Comparison of ENCODE assay signal across 9 mouse cellular contexts in genomic region chr1:125910871-125911265, GRCm38 (mm10). TPM values are rescaled to one million over a fixed set of nuclear protein-coding genes. Genes with fewer than 3 reads are reported as not detected.
DNase-seq lines count a peak whose midpoint lies in the region; ATAC-seq lines count a peak whose summit lies in the region.
"Had no signal": no experiment of that assay in that cellular context is flagged by ENCODE, and none has a peak within 500 bp of the region (broad histone marks: within the 10 kb centered on the region; RNA-seq: fewer than 3 reads in every experiment).

No protein-coding gene starts in this region.

- peak overlapping the region; percentile 95 for H3K4me2 ChIP-seq in heart, embryonic 15.5 days
- peak overlapping the region; percentile 100 for H3K4me2 ChIP-seq in hindbrain, embryonic 14.5 days (replicated peaks)
- H3K4me2 ChIP-seq in midbrain, embryonic 13.5 days (replicated peaks) = peak overlapping the region; percentile 90

- WGBS in heart, embryonic 15.5 days = 5% methylated on average over 9 of the region's 9 CpGs
- WGBS in embryonic facial prominence, embryonic 10.5 days = 2% methylated on average over 9 of the region's 9 CpGs
- 2% methylated on average over 9 of the region's 9 CpGs for WGBS in hindbrain, embryonic 14.5 days
- 4% methylated on average over 9 of the region's 9 CpGs for WGBS in midbrain, embryonic 13.5 days

- 0 out of 2 replicates have a peak overlapping the region, but pooled peaks have one; percentile 44 for H3K9ac ChIP-seq in heart, embryonic 15.5 days
- peak overlapping the region; percentile 75 for H3K9ac ChIP-seq in hindbrain, embryonic 14.5 days
- H3K9ac ChIP-seq in midbrain, embryonic 13.5 days (replicated peaks) = peak overlapping the region; percentile 72

- peaks cover 22% of the 10 kb centered on the region for H3K4me1 ChIP-seq in heart, embryonic 15.5 days (replicated peaks)
- peaks cover 41% of the 10 kb centered on the region for H3K4me1 ChIP-seq in embryonic facial prominence, embryonic 10.5 days
- H3K4me1 ChIP-seq in hindbrain, embryonic 14.5 days (replicated peaks; ENCODE audit: control insufficient read depth, insufficient read depth, low read length) = peaks cover 26% of the 10 kb centered on the region
- H3K4me1 ChIP-seq in midbrain, embryonic 13.5 days (replicated peaks) = peaks cover 32% of the 10 kb centered on the region

- H3K9me3 ChIP-seq in heart, embryonic 15.5 days (replicated peaks) = no peaks in the 10 kb centered on the region
- H3K9me3 ChIP-seq in embryonic facial prominence, embryonic 10.5 days = no peaks in the 10 kb centered on the region
- no peaks in the 10 kb centered on the region for H3K9me3 ChIP-seq in hindbrain, embryonic 14.5 days (ENCODE audit: control insufficient read depth, low read length)
- H3K9me3 ChIP-seq in midbrain, embryonic 13.5 days = no peaks in the 10 kb centered on the region

- no peak for ATAC-seq in heart, embryonic 15.5 days (replicated peaks; ENCODE audit: insufficient number of reproducible peaks, insufficient read depth, low FRiP score, low read depth)
- ATAC-seq in hindbrain, embryonic 14.5 days (ENCODE audit: low FRiP score) = 0 out of 2 replicates have a peak, but pooled peaks have one; percentile 23
- peak; percentile 51 for ATAC-seq in midbrain, embryonic 13.5 days

- peaks cover 44% of the 10 kb centered on the region for H3K27me3 ChIP-seq in heart, embryonic 15.5 days
- peaks cover 83% of the 10 kb centered on the region for H3K27me3 ChIP-seq in embryonic facial prominence, embryonic 10.5 days (replicated peaks; ENCODE audit: low read depth, poor library complexity, severe bottlenecking)
- peaks cover 13% of the 10 kb centered on the region for H3K27me3 ChIP-seq in hindbrain, embryonic 14.5 days (ENCODE audit: control insufficient read depth, insufficient read depth, low read length)
- peaks cover 29% of the 10 kb centered on the region for H3K27me3 ChIP-seq in midbrain, embryonic 13.5 days

- no peak overlapping the region for H3K27ac ChIP-seq in heart, embryonic 15.5 days
- H3K27ac ChIP-seq in embryonic facial prominence, embryonic 10.5 days (replicated peaks) = no peak overlapping the region
- peak overlapping the region; percentile 74; the same call in 1 of the 2 replicates for H3K27ac ChIP-seq in hindbrain, embryonic 14.5 days
- no peak overlapping the region for H3K27ac ChIP-seq in midbrain, embryonic 13.5 days

- no peaks in the 10 kb centered on the region for H3K36me3 ChIP-seq in heart, embryonic 15.5 days
- H3K36me3 ChIP-seq in embryonic facial prominence, embryonic 10.5 days (replicated peaks) = no peaks in the 10 kb centered on the region
- no peaks in the 10 kb centered on the region for H3K36me3 ChIP-seq in hindbrain, embryonic 14.5 days (replicated peaks; ENCODE audit: control insufficient read depth, insufficient read depth)
- no peaks in the 10 kb centered on the region for H3K36me3 ChIP-seq in midbrain, embryonic 13.5 days

- no peak for DNase-seq in heart, postnatal 36 days
- peak; percentile 43 for DNase-seq in embryonic facial prominence, embryonic 10.5 days (ENCODE audit: low spot score)
- no peak for DNase-seq in hindbrain, embryonic 14.5 days (ENCODE audit: low spot score)
- no peak for DNase-seq in gastrocnemius, postnatal 10 days
- DNase-seq in left cerebral cortex, postnatal 10 days (ENCODE audit: extremely low spot score in 1 of 2, low spot score in 2 of 2) = no peak
- no peak for DNase-seq in urinary bladder, postnatal 36 days (ENCODE audit: low spot score in 2 of 2)

- intact Hi-C loops in heart, postnatal 36 days (cut with DNase I) = no loop called here
- intact Hi-C loops in left cerebral cortex, postnatal 10 days (cut with DNase I) = loop anchor here (5.0 kb wide), 1 partner anchor 521 kb away; no protein-coding TSS in a partner anchor

- H3K4me3 ChIP-seq in heart, embryonic 15.5 days = peak overlapping the region; percentile 52
- H3K4me3 ChIP-seq in embryonic facial prominence, embryonic 10.5 days = peak overlapping the region; percentile 65
- peak overlapping the region; percentile 59 for H3K4me3 ChIP-seq in hindbrain, embryonic 14.5 days (replicated peaks; ENCODE audit: low read length)
- H3K4me3 ChIP-seq in midbrain, embryonic 13.5 days (replicated peaks) = peak overlapping the region; percentile 55
- H3K4me3 ChIP-seq: myocyte had no signal

RNA-seq across cellular contexts. Expression of gene Lypd1, which starts 2.0 kb away (rescaled TPM):
- 1.2 and 2.6 TPM in 2 replicates for polyA plus RNA-seq in heart, embryonic 15.5 days (2015; fragmentation: Nextera tagmentation; extraction: Ambion mirVana)
- total RNA-seq in heart, postnatal 36 days (2021) = under 1 TPM; 0.19 to 0.44 TPM
- polyA plus RNA-seq in embryonic facial prominence, embryonic 10.5 days (2016; fragmentation: Nextera tagmentation; extraction: Ambion mirVana) = 3.6 and 5.0 TPM in 2 replicates
- 70.4 and 88.9 TPM in 2 replicates for polyA plus RNA-seq in hindbrain, embryonic 14.5 days (2014; fragmentation: Nextera tagmentation; extraction: Ambion mirVana)
- 32.6 and 33.3 TPM in 2 replicates for polyA plus RNA-seq in midbrain, embryonic 13.5 days (2015; fragmentation: Nextera tagmentation; extraction: Ambion mirVana)
- total RNA-seq in gastrocnemius, postnatal 10 days (2021) = under 1 TPM; 0.28 to 0.41 TPM
- total RNA-seq in left cerebral cortex, postnatal 10 days (2021) = 100 to 1,000 TPM; 141 to 168 TPM
